Mouse (Mus musculus) CH12F3 (cell line): ENCODE data around the gene Myh7.
"Not testable (repeated sequence)": the region's sequence is repeated elsewhere in the genome, so short reads cannot be mapped to it uniquely, and the experiment has no call there.

Experiments
- in situ Hi-C: fragments of 300-500 bp; cut with MboI; formaldehyde crosslinking; loops from 2 replicates; pipeline ENCODE4 v1.14.3; 2020; ENCODE audit warnings: low sequenced_read_pairs

Gene Myh7

GRCm38 (mm10) chr14:54974068-54974791 lies 20.2 kb downstream of the Myh7 start:
- in situ Hi-C loops = no loop called here

GRCm38 (mm10) chr14:54972786-54973185 lies 21.6 kb downstream of the Myh7 start:
- in situ Hi-C loops = not testable (repeated sequence)

- in situ Hi-C loops = no loop called here
These were observed 26.1 kb downstream of the Myh7 start for GRCm38 (mm10) chr14:54968344-54968743.

- in situ Hi-C loops = no loop called here
These were observed 26.6 kb downstream of the Myh7 start for GRCm38 (mm10) chr14:54967874-54968273.

GRCm38 (mm10) chr14:54966320-54966977 lies 28.0 kb downstream of the Myh7 start, which contains the start of gene Myh6:
Gene Myh6, minus strand, starts transcription at chr14:54966927.
- in situ Hi-C loops = no loop called here

- in situ Hi-C loops = no loop called here
These were observed 28.8 kb downstream of the Myh7 start for GRCm38 (mm10) chr14:54965631-54966030.

- in situ Hi-C loops = no loop called here
These were observed 29.4 kb downstream of the Myh7 start for GRCm38 (mm10) chr14:54965044-54965443.

- in situ Hi-C loops = no loop called here
These were observed 30.7 kb downstream of the Myh7 start for GRCm38 (mm10) chr14:54963727-54964126.

- in situ Hi-C loops = no loop called here
These were observed 31.7 kb downstream of the Myh7 start for GRCm38 (mm10) chr14:54962714-54963113.

GRCm38 (mm10) chr14:54961487-54961886 lies 32.9 kb downstream of the Myh7 start:
- in situ Hi-C loops = no loop called here

- in situ Hi-C loops = no loop called here
These were observed 33.7 kb downstream of the Myh7 start for GRCm38 (mm10) chr14:54960769-54961168.

- in situ Hi-C loops = not testable (repeated sequence)
These were observed 34.4 kb downstream of the Myh7 start for GRCm38 (mm10) chr14:54959853-54960613.

GRCm38 (mm10) chr14:54959197-54959596 lies 35.2 kb downstream of the Myh7 start:
- in situ Hi-C loops = no loop called here

GRCm38 (mm10) chr14:54958503-54958902 lies 35.9 kb downstream of the Myh7 start:
- in situ Hi-C loops = no loop called here

GRCm38 (mm10) chr14:54956533-54956932 lies 37.9 kb downstream of the Myh7 start:
- in situ Hi-C loops = no loop called here

- in situ Hi-C loops = no loop called here
These were observed 38.9 kb downstream of the Myh7 start for GRCm38 (mm10) chr14:54955481-54955880.

GRCm38 (mm10) chr14:54954474-54954873 lies 40.0 kb downstream of the Myh7 start:
- in situ Hi-C loops = no loop called here

GRCm38 (mm10) chr14:54953664-54954206 lies 40.7 kb downstream of the Myh7 start:
- in situ Hi-C loops = no loop called here

- in situ Hi-C loops = no loop called here
These were observed 42.8 kb downstream of the Myh7 start for GRCm38 (mm10) chr14:54951587-54951986.

- in situ Hi-C loops = no loop called here
These were observed 43.9 kb downstream of the Myh7 start for GRCm38 (mm10) chr14:54950493-54950892.

GRCm38 (mm10) chr14:54948781-54949180 lies 45.6 kb downstream of the Myh7 start:
- in situ Hi-C loops = no loop called here
